Mouse (Mus musculus): ENCODE results near the gene Fabp1. TPM values are rescaled to one million over a fixed set of nuclear protein-coding genes. Genes with fewer than 3 reads are reported as not detected.

Fabp1 gene
- polyA plus RNA-seq (2015; fragmentation: Nextera tagmentation; extraction: Ambion mirVana), result 0.33 and 0.55 TPM in 2 replicates

DNA sequence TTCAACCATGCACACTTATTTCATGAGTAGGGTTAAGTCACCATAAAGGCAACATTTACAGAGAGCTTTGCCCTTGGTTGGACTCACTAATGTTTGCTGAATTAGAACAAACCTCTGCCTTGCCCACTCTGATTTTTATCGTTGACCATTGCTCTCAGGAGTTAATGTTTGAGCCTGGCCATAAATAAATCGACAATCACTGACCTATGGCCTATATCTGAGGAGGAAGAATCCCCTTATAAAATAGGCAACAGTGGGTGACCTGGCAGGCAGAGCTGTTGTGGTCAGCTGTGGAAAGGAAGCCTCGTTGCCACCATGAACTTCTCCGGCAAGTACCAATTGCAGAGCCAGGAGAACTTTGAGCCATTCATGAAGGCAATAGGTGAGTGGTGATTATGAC, at the start of gene Fabp1:
TSS of gene Fabp1 (plus strand) at position 216 of the 400 bp plus-strand sequence.
- H3K4me3 ChIP-seq (replicated peaks), result no peak within 1 kb of the TSS
- WGBS, result 81% methylated on average over 4 of the region's 4 CpGs
- H3K4me1 ChIP-seq, result no peaks in the 10 kb centered on the region
- no peak within 1 kb of the TSS for H3K4me2 ChIP-seq (replicated peaks)
- H3K9ac ChIP-seq, result no peak within 1 kb of the TSS
- H3K27ac ChIP-seq (replicated peaks), result no peak within 1 kb of the TSS
- H3K36me3 ChIP-seq, result no peaks in the 10 kb centered on the region
- ATAC-seq (ENCODE audit: insufficient number of reproducible peaks, low FRiP score, low TSS enrichment, low read depth), result no peak
- no peaks in the 10 kb centered on the region for H3K9me3 ChIP-seq (replicated peaks)
- no peaks in the 10 kb centered on the region for H3K27me3 ChIP-seq

DNA sequence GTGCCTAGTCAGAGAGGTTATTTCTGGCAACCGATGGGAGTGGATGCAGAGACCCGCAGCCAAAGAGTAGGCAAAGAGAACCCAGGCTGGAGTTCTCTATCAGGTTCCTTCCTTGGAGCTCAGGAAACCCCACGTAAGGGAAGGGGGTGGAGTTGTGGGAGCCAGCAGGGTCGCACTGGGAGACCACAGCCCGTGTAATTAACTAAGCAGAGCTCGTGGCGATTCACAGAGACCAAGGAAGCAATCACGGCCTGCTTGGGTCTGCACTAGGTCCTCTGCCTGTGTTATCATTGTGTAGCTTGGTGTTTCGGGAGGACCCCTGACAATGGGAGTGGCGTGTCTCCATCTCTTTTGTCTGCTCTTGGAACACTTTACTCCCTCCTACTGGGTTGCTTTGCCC, 48.5 kb upstream of the Fabp1 start:
- Histone ChIP-seq H3K4me1 (no peaks in the 10 kb centered on the region), H3K9me3 (replicated peaks) (no peaks in the 10 kb centered on the region), H3K4me3 (replicated peaks) (no peak overlapping the region), H3K4me2 (replicated peaks) (no peak overlapping the region), H3K27me3 (no peaks in the 10 kb centered on the region), H3K27ac (replicated peaks) (no peak overlapping the region), H3K9ac (no peak overlapping the region), H3K36me3 (no peaks in the 10 kb centered on the region)
- whole genome bisulfite sequencing, result 47% methylated on average over 10 of the region's 10 CpGs
- no peak for ATAC-seq (ENCODE audit: insufficient number of reproducible peaks, low FRiP score, low TSS enrichment, low read depth)

DNA sequence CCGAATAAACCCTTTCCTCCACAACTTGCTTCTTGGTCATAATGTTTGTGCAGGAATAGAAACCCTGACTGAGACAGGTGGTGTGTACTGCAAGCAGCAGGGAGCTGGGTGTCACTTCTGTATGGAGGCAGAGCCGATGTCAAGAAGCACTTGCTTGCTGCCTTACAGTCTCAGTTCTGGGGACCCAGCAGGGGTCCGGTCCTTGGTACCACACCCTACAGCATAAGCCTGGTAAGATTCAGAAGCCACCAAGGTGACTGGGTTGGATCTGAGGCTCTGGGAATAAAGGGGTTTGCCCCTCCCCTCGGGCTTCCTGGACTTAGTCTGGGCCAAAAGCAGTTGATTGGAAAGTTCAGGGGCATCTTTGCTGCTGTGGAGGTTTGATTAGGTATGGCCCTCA, 46.1 kb upstream of the Fabp1 start:
- no peak for ATAC-seq (ENCODE audit: insufficient number of reproducible peaks, low FRiP score, low TSS enrichment, low read depth)
- Histone ChIP-seq H3K27ac (replicated peaks) (no peak overlapping the region), H3K36me3 (no peaks in the 10 kb centered on the region), H3K27me3 (no peaks in the 10 kb centered on the region), H3K4me1 (no peaks in the 10 kb centered on the region), H3K4me3 (replicated peaks) (no peak overlapping the region), H3K4me2 (replicated peaks) (no peak overlapping the region), H3K9ac (no peak overlapping the region), H3K9me3 (replicated peaks) (no peaks in the 10 kb centered on the region)
- 86% methylated on average over 4 of the region's 4 CpGs for WGBS

- Histone ChIP-seq H3K27me3 (no peaks in the 10 kb centered on the region), H3K4me3 (replicated peaks) (no peak overlapping the region), H3K4me1 (no peaks in the 10 kb centered on the region), H3K4me2 (replicated peaks) (no peak overlapping the region), H3K36me3 (no peaks in the 10 kb centered on the region), H3K27ac (replicated peaks) (no peak overlapping the region), H3K9me3 (replicated peaks) (no peaks in the 10 kb centered on the region), H3K9ac (no peak overlapping the region)
- WGBS, result 66% methylated on average over 6 of the region's 6 CpGs
- no peak for ATAC-seq (ENCODE audit: insufficient number of reproducible peaks, low FRiP score, low TSS enrichment, low read depth)
These were observed 44.8 kb upstream of the Fabp1 start for GRCm38 (mm10) chr6:71154861-71155260.

GRCm38 (mm10) chr6:71156674-71157326, 42.8 kb upstream of the Fabp1 start:
- H3K4me2 ChIP-seq (replicated peaks), result no peak overlapping the region
- no peak; the same call in 1 of the 2 replicates for ATAC-seq (ENCODE audit: insufficient number of reproducible peaks, low FRiP score, low TSS enrichment, low read depth)
- WGBS, result 57% methylated on average over 5 of the region's 5 CpGs
- H3K9ac ChIP-seq, result no peak overlapping the region
- no peak overlapping the region for H3K27ac ChIP-seq (replicated peaks)
- no peaks in the 10 kb centered on the region for H3K4me1 ChIP-seq
- H3K27me3 ChIP-seq, result no peaks in the 10 kb centered on the region
- H3K9me3 ChIP-seq (replicated peaks), result no peaks in the 10 kb centered on the region
- H3K36me3 ChIP-seq, result no peaks in the 10 kb centered on the region
- H3K4me3 ChIP-seq (replicated peaks), result no peak overlapping the region

- Histone ChIP-seq H3K4me3 (replicated peaks) (no peak overlapping the region), H3K9ac (no peak overlapping the region)
- ATAC-seq (ENCODE audit: insufficient number of reproducible peaks, low FRiP score, low TSS enrichment, low read depth), result no peak
These were observed 38.3 kb upstream of the Fabp1 start for GRCm38 (mm10) chr6:71161290-71161689.

DNA sequence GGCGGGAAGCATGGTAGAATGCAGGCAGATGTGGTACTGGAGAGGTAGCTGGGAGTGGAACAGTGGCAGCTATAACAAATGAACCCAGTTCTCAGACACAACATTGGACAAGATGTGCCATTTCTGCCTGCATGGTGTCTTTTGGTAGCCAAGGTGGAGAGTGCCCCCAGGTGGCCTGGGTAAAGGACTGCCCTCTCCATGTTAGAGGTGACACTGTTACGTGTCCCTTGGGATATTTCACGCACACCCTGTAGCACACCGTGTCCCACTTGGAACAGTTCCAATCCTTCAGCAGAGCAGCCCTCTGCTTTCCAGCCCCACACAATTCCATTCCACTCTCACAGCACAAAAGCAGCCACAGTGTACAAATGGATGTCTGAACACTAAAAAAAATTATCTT, 37.4 kb upstream of the Fabp1 start:
- 61% methylated on average over 4 of the region's 4 CpGs for WGBS

More at GRCm38 (mm10) chr6:71161290-71161689, 38.3 kb upstream of the Fabp1 start:
- Histone ChIP-seq H3K4me2 (replicated peaks) (no peak overlapping the region), H3K36me3 (no peaks in the 10 kb centered on the region), H3K27me3 (no peaks in the 10 kb centered on the region), H3K9me3 (replicated peaks) (no peaks in the 10 kb centered on the region), H3K4me1 (no peaks in the 10 kb centered on the region), H3K27ac (replicated peaks) (no peak overlapping the region)
- WGBS, result 71% methylated on average over 7 of the region's 7 CpGs

DNA sequence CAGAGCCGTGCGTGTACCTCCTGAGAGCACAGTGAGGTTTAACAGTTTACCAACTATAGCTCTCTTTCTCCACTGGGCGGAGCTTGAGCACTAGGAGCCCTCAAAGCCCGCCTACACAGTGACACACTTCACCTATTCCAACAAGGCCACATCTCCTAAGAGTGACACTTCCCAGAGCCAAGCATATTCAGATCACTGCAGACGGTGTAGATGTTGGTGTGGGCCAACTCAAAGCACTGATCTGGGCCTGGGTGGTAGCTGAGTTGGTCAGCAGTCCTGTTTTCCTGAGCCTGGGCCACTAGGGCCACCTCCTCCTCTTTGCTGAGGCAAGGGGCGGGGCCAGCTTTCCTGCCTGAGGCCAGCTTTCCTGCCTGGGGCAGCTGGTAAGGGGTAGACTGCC, 35.2 kb upstream of the Fabp1 start:
- Histone ChIP-seq H3K9ac (no peak overlapping the region), H3K4me3 (replicated peaks) (no peak overlapping the region), H3K27me3 (no peaks in the 10 kb centered on the region), H3K27ac (replicated peaks) (no peak overlapping the region), H3K9me3 (replicated peaks) (no peaks in the 10 kb centered on the region), H3K4me2 (replicated peaks) (no peak overlapping the region), H3K36me3 (no peaks in the 10 kb centered on the region), H3K4me1 (no peaks in the 10 kb centered on the region)
- WGBS, result 33% methylated on average over 6 of the region's 6 CpGs
- no peak for ATAC-seq (ENCODE audit: insufficient number of reproducible peaks, low FRiP score, low TSS enrichment, low read depth)

More for the DNA sequence above, 37.4 kb upstream of the Fabp1 start:
- H3K27me3 ChIP-seq, result no peaks in the 10 kb centered on the region
- H3K9ac ChIP-seq, result no peak overlapping the region
- no peaks in the 10 kb centered on the region for H3K36me3 ChIP-seq
- ATAC-seq (ENCODE audit: insufficient number of reproducible peaks, low FRiP score, low TSS enrichment, low read depth), result no peak
- H3K27ac ChIP-seq (replicated peaks), result no peak overlapping the region
- no peaks in the 10 kb centered on the region for H3K4me1 ChIP-seq
- no peak overlapping the region for H3K4me2 ChIP-seq (replicated peaks)
- H3K4me3 ChIP-seq (replicated peaks), result no peak overlapping the region
- no peaks in the 10 kb centered on the region for H3K9me3 ChIP-seq (replicated peaks)

- H3K4me2 ChIP-seq (replicated peaks), result no peak overlapping the region
- H3K27me3 ChIP-seq, result no peaks in the 10 kb centered on the region
- no peaks in the 10 kb centered on the region for H3K36me3 ChIP-seq
- WGBS, result 38% methylated on average over 6 of the region's 6 CpGs
- no peaks in the 10 kb centered on the region for H3K4me1 ChIP-seq
- no peak for ATAC-seq (ENCODE audit: insufficient number of reproducible peaks, low FRiP score, low TSS enrichment, low read depth)
- H3K4me3 ChIP-seq (replicated peaks), result no peak overlapping the region
- H3K9me3 ChIP-seq (replicated peaks), result no peaks in the 10 kb centered on the region
- no peak overlapping the region for H3K27ac ChIP-seq (replicated peaks)
- H3K9ac ChIP-seq, result no peak overlapping the region
These were observed 33.0 kb upstream of the Fabp1 start for GRCm38 (mm10) chr6:71166551-71167169.

DNA sequence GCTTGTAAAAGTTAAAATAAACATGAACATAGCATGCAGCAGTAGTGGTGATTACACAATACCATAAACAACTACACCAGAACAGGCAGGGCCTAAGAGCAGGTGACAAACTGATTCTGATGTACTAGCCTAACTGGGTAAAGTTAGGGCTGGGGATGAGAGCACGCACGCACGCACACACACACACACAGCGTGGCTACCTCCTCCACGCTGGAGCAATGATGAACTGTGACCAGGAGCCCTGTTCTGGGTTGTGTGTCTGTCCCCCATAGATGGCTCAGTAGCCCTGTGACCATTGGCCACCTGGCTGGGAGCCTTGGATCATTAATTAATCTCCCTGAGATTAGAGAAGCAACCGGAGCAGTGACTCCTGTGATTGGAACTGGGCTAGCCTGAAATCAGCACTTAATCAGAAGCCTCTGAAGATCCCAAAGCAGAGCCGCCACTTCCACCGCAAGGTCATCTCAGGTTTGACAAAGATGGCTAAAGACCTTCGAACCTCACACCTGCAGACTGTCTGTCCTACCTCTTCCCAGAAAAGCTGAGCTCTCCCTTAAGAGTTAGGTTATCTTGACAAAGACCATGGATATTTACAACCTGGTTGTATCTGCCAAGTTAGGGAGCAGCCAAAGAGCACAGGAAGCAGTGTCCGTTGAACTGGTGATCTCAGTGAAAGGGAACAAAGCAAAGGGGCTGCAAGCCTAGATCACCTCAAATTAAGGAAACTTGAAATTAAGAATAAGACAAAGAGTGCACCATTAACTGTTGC, 26.6 kb upstream of the Fabp1 start:
- ATAC-seq (ENCODE audit: insufficient number of reproducible peaks, low FRiP score, low TSS enrichment, low read depth), result no peak
- Histone ChIP-seq H3K9ac (no peak overlapping the region), H3K9me3 (replicated peaks) (no peaks in the 10 kb centered on the region), H3K36me3 (no peaks in the 10 kb centered on the region), H3K27ac (replicated peaks) (no peak overlapping the region), H3K4me3 (replicated peaks) (no peak overlapping the region), H3K4me1 (no peaks in the 10 kb centered on the region), H3K4me2 (replicated peaks) (no peak overlapping the region), H3K27me3 (no peaks in the 10 kb centered on the region)
- WGBS, result 91% methylated on average over 10 of the region's 10 CpGs

- WGBS, result 85% methylated on average over 1 of the region's 1 CpGs
- no peak overlapping the region for H3K4me2 ChIP-seq (replicated peaks)
These were observed 19.0 kb upstream of the Fabp1 start for GRCm38 (mm10) chr6:71180596-71180995.

More at GRCm38 (mm10) chr6:71180596-71180995, 19.0 kb upstream of the Fabp1 start:
- Histone ChIP-seq H3K9ac (no peak overlapping the region), H3K27ac (replicated peaks) (no peak overlapping the region), H3K9me3 (replicated peaks) (no peaks in the 10 kb centered on the region), H3K27me3 (no peaks in the 10 kb centered on the region), H3K36me3 (no peaks in the 10 kb centered on the region), H3K4me3 (replicated peaks) (no peak overlapping the region), H3K4me1 (no peaks in the 10 kb centered on the region)
- no peak for ATAC-seq (ENCODE audit: insufficient number of reproducible peaks, low FRiP score, low TSS enrichment, low read depth)
